Mouse (Mus musculus) megakaryocyte, adult 5-6 weeks (primary cell): ENCODE measurements around the gene Tdg. TPM values are rescaled to one million over a fixed set of nuclear protein-coding genes. Genes with fewer than 3 reads are reported as not detected.
"Not testable (repeated sequence)": the region's sequence is repeated elsewhere in the genome, so short reads cannot be mapped to it uniquely, and the experiment has no call there.

Experiments used
- ATAC-seq: 2 replicates; pipeline ENCODE4 v1.8.0; 2016; ENCODE audit warnings: mild to moderate bottlenecking, inconsistent platforms; ENCODE audit not compliant: poor library complexity, severe bottlenecking
- total RNA-seq, 2 experiments: library from RNA; stranded (forward) in 1 of 2; stranded (reverse) in 1 of 2; fragments of 153-499, 151-499 nt in 1 of 2; fragments of 221-1000, 200-1000 nt in 1 of 2; gene quantifications; 2 replicates each; pipeline versions ENCODE4 v1.2.3 to v1.2.4; 2015 to 2017

Gene Tdg
- total RNA-seq (2015) (28.5 and 28.8 TPM in 2 replicates), total RNA-seq (2017) (55.9 and 83.8 TPM in 2 replicates)

DNA sequence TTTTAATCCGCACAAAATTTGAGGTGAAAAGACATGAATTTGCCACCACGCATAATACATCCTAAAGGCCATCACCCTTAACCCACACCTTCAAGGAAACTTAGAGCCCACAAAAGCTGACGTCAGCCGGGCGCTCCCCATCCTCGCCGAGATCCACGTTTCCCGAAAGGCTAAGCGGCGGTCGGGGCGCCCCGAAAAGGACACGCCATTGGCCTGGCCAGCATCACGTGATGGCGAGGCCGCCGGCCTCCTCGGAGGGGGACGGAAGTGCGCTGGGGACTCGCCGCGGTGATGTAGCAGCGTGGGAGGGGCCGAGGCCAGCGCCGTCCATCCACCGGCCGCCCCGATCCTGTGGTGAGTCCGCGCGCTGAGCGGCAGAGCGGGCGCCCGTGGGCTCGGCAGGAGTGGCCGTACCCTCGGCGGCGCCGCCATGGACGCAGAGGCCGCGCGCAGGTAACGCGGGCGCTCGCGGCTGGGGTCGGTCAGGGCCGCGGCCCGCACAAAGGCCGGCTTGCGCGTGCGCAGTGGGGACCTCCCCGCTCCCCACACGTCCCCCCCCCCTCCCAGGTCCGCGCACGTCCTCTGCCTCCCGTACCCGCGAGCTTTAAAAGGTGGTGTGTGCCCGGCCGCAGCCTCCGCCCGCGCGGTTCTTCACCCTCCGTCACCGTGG is at the start of gene Tdg:
Gene Tdg, plus strand, starts transcription at position 243 of the 670 bp plus-strand sequence.
- peak; percentile 93 for ATAC-seq

DNA sequence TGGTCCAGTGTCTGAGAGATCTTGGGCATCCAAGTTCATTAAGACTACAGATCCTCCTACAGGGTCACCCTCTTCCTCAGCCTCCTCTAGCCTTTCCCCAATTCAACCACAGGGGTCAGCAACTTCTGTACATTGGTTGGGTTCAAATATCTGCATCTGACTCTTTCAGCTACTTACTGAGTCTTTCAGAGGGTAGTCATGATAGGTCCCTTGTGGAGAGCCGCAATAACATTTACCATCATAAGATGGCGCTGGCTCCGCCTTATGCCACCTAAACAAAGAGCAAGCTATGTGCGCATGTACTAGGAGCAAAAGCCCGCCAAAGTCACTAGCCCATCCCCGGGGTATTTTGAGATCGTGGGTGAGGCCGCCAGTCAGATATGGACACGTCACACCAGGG is 40.0 kb upstream of the Tdg start:
- ATAC-seq: not testable (repeated sequence)

DNA sequence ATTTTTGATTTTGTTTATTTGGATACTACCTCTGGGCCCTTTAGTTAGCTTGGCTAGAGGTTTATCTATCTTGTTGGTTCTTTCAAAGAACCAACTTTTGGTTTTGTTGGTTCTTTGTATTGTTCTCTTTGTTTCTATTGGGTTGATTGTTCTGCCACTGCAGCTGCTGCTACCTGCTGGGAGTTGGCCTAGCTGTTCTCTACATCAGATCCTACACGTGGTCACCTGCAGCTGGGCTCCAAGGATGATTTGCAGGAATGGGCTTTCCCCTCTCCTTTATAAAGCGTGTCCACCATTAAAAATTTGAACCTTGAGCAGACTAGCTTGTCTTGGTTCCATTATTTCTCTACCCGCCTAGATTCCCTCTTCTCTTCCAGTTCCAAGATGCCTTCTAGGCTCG is 35.2 kb upstream of the Tdg start:
- not testable (repeated sequence) for ATAC-seq

DNA sequence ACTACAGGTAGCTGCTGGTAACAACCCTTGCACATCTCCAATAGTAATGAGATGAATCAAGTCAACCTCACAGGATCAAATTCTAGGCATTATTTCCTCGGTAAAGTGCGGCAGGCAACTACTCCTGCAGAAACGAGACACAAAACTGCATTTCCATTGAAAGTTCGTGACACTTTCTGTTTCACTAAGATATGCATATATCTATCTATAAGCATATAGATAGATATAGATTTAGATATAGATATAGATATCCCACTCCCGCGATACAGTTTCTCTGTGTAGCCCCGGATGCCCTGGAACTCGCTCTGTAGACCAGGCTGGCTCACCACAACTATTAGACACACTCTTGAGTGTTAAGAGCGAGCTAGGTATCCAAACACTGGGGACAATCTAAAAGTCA is 7.4 kb upstream of the Tdg start:
- ATAC-seq: no peak

DNA sequence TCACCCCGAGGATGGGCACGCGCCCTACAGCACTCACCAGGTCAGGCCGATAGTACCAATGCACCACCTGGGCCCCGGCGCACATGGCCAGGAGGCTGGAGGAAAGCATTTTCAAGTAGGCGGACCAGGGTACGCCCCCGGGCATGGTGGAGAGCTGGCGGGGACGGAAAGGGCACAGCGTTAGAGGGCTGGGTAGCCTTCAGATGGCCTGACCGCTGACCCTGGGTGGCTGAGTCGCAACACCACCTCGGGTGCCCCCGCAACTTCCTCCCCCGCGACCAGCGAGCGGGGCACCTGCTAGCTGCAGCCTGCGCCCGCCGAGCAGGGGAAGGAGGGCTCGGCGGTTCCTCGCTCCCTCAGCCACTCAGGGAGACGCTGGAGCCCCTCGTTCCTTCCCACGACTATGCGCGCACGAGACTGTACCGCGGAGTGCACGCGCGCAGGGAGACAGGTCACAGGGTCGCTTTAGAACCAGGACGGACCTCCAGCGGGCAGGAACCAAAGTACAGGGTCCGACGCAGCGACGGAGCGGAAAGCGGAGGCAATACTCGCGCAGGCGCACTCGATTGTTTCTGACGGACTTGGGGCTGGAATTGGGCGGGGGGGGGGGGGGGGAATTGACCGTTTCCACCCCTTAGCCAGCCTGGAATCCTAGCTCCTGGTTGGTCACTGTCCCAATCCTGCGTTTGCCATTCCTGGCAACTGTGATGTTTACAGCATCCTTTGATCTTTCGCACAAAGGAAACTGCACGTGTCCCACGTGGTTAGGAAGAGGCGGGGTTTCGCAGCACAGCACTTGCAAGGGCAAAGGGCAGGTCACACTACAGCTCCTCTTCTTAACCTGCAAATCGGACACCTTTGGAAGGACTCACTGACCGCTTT is 6.7 kb upstream of the Tdg start, which contains the start of gene 1190007I07Rik:
Gene 1190007I07Rik, minus strand, starts transcription at position 558 of the 882 bp plus-strand sequence.
- peak; percentile 89 for ATAC-seq

DNA sequence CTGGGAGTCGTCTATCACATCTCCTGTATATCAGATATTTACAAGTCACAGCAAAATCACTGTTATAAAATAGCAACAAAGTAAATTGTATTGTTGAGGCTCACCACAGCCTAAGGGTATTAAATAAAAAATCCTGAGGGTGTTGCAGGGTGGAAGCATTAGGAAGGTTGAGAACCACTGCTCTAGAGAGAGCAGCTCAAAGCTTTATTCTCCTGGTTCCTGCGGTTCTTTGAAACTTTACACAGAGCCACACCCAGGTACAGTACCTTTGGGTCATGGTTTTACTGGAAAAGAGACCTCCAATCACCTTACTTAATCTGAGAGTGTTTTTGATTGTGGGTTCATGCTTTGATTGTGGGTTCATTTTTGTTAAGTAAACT is 6.1 kb upstream of the Tdg start:
- not testable (repeated sequence) for ATAC-seq

DNA sequence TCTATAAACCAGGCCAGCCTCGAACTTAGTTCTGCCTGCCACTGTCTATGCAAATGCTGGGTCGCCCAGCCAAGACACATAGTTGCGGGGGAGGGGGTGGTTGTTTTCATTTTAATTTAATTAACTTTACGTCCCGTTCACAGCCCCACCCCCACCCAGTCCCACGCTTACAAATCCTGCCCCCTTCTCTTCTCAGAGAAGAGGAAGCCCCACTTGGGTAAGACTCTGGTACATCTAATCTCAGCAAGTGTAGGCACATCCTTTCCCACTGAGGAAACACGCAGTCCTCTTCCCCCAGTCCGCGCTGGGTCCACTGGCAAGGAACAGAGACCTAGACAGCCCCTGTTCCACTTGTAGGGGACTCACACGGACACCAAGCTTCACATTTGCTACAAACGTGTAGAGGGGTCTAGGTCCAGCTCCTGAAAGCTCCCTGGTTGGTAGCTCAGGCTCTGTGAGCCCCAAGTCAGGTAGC is 480 bp upstream of the Tdg start:
- peak; percentile 59 for ATAC-seq

DNA sequence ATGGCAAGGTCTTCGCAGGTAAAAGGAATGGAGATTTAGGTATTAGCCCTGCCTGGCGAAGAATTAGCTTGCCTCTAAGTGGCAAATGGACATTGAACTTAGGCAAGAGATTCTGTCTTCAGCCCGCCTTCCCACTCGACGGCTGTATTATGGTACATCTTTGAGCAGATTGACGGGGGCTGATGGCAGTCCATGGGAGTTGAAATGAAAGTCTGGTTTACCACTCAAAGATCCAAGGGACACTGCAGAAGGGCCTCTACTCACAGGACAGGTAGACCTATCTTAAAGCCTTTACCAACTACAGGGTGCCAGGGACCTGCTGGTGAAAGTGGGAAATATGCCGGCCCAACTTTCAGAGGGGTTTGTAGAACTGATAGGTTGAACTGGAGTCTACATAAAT is 869 bp downstream of the Tdg start:
- no peak for ATAC-seq

DNA sequence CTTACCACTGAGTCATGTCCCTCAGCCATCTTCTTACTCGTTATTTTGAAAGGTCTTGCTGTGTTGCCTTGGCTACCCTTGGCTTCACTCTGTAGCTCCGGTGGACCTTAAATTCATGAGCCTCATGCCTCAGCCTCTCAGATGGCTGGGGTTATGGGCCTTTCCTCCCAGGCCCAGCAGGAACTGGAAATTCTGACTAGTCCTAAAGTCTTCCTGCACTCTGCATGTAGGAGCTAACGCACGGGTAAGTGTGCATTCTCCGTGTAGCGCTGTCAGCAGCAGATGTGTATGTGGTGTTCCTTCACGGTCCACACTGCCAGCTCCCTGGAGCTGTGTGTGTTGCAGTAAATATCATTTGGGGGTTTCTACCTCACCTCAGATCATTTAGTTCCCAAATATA is 1.5 kb downstream of the Tdg start:
- ATAC-seq: no peak

DNA sequence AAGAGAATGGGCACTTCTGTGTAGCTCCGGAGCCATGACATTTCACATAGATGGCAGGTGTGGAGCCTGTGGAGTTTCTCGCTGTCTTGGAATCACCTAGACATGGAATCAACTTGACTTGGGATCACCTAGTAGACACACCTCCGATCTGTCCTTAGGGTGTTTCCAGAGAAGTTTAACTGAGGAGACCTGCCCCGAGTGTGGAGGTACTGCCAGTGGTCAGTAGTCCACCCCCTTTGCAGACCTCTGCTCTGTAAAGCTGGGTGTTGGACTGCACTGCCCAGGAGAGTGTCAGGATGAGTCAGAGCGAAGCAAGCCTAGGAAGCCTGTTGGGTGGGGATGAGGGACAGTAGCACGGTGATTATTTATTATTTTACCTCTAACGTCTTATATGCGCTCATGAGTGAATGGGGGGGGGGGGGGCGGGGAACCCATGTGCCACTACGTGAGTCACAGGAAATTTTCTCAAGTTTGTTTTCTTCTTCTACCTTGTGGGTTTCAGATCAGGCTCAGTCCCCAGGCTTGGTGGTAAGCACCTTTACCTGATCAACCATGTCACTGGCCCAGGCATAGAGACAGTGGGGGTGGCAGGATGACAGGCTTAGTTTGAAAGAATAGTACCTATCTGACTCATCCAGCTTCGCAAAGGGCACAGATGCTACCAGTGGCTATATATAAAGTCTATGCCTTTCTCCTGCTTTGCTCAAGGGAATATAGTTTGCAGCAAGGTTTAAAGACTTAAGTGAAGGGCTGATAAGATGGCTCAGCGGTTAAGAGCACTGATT is 3.1 kb downstream of the Tdg start:
- no peak for ATAC-seq

DNA sequence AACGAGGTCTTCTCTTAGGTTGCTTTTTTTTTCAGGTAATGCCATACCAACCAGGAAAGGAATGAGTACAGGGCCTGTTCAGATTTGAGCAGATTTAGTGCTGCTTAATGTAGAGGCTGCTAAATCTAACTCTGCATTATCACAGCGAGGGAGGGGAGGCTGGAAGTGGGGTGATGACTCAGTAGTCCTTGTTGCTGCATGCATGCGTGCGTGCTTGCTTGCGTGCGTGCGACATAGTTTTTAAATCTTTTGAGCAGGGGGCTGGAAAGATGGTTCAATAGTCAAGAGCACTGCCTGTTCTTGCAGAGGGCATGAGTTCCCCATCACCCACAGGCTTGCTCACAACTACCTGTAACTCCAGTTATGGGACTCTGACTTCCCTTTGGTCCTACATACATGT is 4.7 kb downstream of the Tdg start:
- no peak for ATAC-seq

DNA sequence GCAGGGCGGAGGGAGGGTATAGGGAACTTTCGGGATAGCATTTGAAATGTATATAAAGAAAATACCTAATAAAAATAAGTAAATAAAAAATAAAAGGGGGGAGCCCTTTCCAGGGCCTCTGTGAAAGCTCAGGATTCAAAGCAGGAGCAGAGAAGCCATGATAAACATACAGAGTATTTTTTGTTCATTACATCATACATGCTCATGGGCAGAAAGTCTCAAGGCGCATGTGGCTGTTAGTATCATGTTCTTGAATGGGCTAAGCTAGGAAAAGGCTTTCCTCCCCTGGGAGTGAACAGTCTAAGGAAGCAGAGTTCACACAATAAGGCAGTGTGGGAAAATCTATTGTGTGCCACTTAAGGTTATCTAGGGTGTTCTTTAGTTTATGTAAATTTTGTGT is 6.7 kb downstream of the Tdg start:
- ATAC-seq: no peak

DNA sequence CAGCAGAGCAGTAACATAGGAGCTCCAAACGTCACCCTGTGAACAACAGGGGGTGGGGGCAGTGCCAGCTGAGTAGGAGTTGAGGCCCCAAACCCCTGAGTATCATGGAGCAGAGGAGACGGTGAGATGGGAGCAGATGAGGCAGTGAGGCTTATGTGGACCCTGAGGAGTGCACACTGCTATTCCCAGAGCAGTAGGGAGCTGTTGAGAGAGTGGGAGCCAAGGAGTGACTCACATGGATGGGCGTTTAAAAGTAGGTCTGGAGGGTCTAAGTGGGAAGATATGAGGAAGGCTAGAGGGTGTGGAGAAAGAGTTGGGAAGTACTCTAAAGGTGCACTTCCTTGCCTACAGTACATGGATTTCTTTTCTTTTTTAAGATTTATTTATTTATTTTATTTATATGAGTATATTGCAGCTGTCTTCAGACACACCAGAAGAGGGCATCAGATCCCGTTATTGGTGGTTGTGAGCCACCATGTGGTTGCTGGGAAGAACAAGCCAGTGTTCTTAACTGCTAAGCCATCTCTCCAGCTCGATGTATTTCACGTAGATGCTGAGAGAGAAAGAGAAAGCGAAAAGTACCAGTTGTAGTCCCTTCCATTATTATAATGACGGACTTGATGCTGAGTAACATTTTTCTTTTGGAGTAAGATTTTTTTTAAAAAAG is 9.5 kb downstream of the Tdg start:
- ATAC-seq: no peak

DNA sequence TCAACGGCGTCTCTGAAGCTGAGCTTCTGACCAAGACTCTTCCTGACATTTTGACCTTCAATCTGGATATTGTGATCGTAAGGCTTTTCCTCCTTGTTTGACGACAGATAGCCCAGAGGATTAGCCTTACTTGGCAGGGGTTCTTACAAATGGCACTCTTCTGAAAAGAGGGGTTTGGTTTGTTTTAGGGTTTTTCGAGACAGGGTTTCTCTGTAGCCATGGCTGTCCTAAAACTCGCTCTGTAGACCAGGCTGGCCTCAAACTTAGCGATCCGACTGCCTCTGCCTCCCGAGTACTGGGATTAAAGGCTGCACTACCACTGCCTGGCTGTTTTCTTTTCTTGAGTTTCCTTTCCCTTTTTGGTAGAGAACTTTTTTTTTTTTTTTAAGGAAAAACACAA is 11.9 kb downstream of the Tdg start:
- no peak for ATAC-seq

DNA sequence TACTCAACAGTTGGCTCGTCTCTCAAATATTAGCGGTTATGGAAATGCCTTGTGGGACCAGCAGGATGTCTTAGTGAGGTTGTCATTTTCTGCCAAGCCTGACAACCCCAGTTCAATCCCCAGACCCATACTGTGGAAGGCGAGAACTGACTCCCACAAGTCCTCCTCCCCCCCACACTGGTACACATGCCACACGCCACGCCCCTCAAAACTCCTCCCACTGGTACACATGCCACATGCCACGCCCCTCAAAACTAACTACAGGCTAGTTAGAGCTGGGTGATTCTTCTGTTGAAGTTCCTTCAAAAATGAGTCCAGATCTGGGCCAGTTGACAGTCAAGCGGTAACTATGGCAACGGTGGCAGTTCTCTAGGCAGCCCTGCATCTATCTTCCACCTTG is 16.5 kb downstream of the Tdg start:
- no peak for ATAC-seq

DNA sequence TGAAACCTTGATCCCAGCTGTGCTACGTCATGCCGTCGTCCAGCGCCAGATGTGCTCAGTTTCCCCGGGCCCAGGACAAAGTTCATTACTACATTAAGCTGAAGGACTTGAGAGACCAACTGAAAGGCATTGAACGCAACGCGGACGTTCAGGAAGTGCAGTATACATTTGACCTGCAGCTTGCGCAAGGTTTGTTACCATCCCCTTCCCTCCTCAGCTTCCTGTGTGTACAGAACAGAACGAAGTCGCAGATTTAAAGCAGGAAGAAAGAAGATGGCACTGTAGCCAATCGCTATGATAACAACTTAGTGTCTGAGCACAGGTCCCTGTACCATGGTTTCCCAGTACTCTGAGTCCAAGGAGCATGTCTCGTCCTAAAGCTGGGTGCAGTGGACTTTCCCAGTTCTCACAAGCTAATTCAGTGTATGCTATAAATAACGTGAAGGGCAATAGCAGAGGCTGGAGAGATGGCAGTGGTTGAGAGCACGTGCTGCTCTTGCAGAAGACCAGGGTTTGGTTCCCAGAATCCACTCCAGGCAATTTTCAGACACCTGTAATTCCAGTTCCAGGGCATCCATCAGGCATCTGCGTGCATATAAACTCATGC is 17.7 kb downstream of the Tdg start:
- ATAC-seq: peak; percentile 97

DNA sequence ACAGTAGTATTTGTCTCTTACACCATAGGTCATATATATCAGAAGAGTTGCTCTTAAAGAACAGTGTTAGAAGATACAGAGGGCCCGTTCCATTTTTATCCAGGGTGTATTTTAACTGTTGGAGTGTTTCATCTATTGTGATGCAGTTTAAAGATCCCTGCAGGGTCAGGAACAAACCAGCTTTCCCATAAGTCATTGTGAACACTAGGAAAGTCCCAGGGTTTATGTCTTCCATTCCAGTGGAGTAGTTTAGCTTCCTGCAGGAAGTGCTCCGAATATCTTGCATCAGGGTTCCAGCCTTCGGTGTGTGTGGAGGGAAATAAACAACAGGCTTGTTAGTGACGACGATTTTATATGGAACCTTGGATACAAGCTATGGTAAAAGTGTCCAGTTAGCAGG is 21.6 kb downstream of the Tdg start:
- ATAC-seq: no peak

DNA sequence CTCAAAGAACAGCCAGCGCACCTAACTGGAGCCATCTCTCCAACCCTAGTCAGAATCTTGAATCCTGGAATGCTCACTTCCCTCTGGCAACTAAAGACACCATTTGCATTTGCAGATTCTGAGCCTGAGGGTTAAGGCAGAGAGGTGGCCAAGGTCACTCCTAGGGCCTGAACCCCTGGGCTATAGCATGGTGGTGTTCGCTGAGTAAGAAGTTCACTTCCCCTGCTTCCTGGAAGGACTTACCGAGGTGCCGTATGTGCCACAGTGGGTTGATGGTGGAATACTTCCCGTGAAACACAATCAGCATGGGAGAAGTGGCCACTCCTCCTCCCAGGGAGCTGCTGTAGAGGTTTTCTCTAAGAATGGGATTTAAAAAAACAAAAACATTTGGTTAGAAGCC is 23.0 kb downstream of the Tdg start:
- ATAC-seq: no peak

DNA sequence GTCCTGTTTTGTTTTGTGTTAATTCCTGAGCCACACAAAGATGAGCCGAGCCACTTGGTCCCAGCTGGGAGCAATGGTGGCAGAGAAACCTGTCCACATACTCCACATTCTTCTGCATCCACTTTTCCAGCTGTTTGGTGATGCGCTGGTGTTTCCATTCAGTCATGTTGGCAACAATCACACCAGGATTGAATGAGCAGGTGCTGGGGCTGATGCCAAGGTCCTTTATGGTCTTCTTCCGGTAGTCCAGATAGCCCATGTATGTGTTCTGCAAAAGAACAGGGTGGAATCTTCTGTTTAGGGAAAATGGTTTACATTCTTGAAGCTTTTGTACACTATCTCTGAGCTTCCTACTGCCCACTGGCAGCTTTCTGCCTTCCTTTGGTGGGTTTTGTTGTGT is 25.0 kb downstream of the Tdg start:
- ATAC-seq: no peak

DNA sequence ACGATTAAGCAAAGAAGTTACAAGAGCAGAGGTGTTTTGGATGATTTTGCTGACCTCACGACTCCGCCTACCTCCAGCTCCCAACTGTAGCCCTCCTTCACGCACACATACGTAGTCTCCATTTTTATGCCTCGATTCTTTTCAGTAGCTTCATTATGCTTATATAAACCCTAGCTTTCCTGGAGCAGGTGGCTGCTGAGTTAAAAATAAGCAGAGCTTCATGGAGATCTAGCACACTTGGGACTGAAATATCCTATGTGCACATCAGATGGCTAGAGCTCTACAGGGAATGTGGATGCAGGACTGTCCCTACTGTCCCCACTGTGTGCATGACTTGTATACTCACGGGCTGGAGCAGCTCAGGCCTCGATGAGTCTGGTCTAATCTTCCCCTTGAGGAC is 32.2 kb downstream of the Tdg start:
- ATAC-seq: peak; percentile 17
